Mouse (Mus musculus) heart, embryonic 13.5 days (tissue): Measurements from ENCODE around the gene Cdc73. TPM values are rescaled to one million over a fixed set of nuclear protein-coding genes. Genes with fewer than 3 reads are reported as not detected.
"Not testable (repeated sequence)": the region's sequence is repeated elsewhere in the genome, so short reads cannot be mapped to it uniquely, and the experiment has no call there.

Experiments used
- ATAC-seq: fragments of 200-750 bp; cut with Nextera tagmentation; 2 replicates; pipeline ENCODE4 v1.8.0; 2017; ENCODE audit warnings: moderate TSS enrichment; ENCODE audit not compliant: insufficient number of reproducible peaks, low FRiP score, low TSS enrichment; ENCODE audit errors: extremely low read depth
- H3K27ac ChIP-seq: fragments of 300-500 bp; sonication (generic); replicated peaks from 2 replicates; pipeline ENCODE4 v1.5.1; 2015; ENCODE audit warnings: moderate library complexity, mild to moderate bottlenecking, inconsistent platforms
- H3K27me3 ChIP-seq: fragments of 300-500 bp; sonication (generic); replicated peaks from 2 replicates; pipeline ENCODE4 v1.6.1; 2015; ENCODE audit warnings: mild to moderate bottlenecking, inconsistent platforms
- H3K36me3 ChIP-seq: fragments of 300-500 bp; sonication (generic); 2 replicates; pipeline ENCODE4 v1.6.1; 2015; ENCODE audit warnings: mild to moderate bottlenecking, inconsistent platforms
- H3K4me1 ChIP-seq: fragments of 300-500 bp; sonication (generic); 2 replicates; pipeline ENCODE4 v1.6.1; 2015; ENCODE audit warnings: inconsistent platforms
- H3K4me2 ChIP-seq: fragments of 300-500 bp; sonication (generic); 2 replicates; pipeline ENCODE4 v1.6.1; 2015; ENCODE audit warnings: inconsistent platforms, mild to moderate bottlenecking, moderate library complexity
- H3K4me3 ChIP-seq: fragments of 300-500 bp; sonication (generic); 2 replicates; pipeline ENCODE4 v1.5.1; 2015; ENCODE audit warnings: moderate library complexity, mild to moderate bottlenecking, inconsistent platforms
- H3K9ac ChIP-seq: fragments of 300-500 bp; sonication (generic); 2 replicates; pipeline ENCODE4 v1.6.1; 2015; ENCODE audit warnings: inconsistent platforms, mild to moderate bottlenecking, moderate library complexity
- H3K9me3 ChIP-seq: fragments of 300-500 bp; sonication (generic); 2 replicates; pipeline ENCODE4 v1.6.1; 2016; ENCODE audit warnings: inconsistent platforms
- WGBS: fragments of 180-500 bp; shearing (Covaris S2); methylation state at CpG from one replicate; pipeline ENCODE4 v1.1.7; 2015; ENCODE audit warnings: mixed read lengths; 5-methylcytosine and 5-hydroxymethylcytosine counted together
- polyA plus RNA-seq: library from polyadenylated mRNA; unstranded; fragments of >200 nt; fragmentation: Nextera tagmentation; extraction: Ambion mirVana; gene quantifications from 2 replicates; pipeline ENCODE4 v1.2.1, GENCODE M21; 2015

The Cdc73 gene
- polyA plus RNA-seq, 1 experiment from 2014 or later: 16.7 TPM

- H3K4me3 ChIP-seq, H3K9ac ChIP-seq, H3K9me3 ChIP-seq, H3K27me3 ChIP-seq, ATAC-seq, H3K4me1 ChIP-seq, H3K27ac ChIP-seq, H3K4me2 ChIP-seq: not testable (repeated sequence)
- WGBS: 91% methylated on average over 4 of the region's 4 CpGs
- H3K36me3 ChIP-seq: peaks cover 57% of the 10 kb centered on the region
These were observed 37.9 kb downstream of the Cdc73 start for GRCm38 (mm10) chr1:143664786-143665185.

- Histone ChIP-seq H3K36me3 (peaks cover 47% of the 10 kb centered on the region), H3K27ac (no peak overlapping the region), H3K9me3 (no peaks in the 10 kb centered on the region), H3K4me1 (peaks cover 4% of the 10 kb centered on the region), H3K9ac (no peak overlapping the region), H3K27me3 (no peaks in the 10 kb centered on the region), H3K4me2 (no peak overlapping the region), H3K4me3 (no peak overlapping the region)
- ATAC-seq: no peak
- 94% methylated on average over 2 of the region's 2 CpGs for WGBS
These were observed 39.5 kb downstream of the Cdc73 start for GRCm38 (mm10) chr1:143663197-143663596.

- Histone ChIP-seq H3K9me3 (no peaks in the 10 kb centered on the region), H3K4me2 (no peak overlapping the region), H3K4me1 (no peaks in the 10 kb centered on the region), H3K27me3 (no peaks in the 10 kb centered on the region), H3K9ac (no peak overlapping the region), H3K4me3 (no peak overlapping the region), H3K27ac (no peak overlapping the region), H3K36me3 (peaks cover 17% of the 10 kb centered on the region)
- ATAC-seq: no peak
- WGBS: 87% methylated on average over 3 of the region's 3 CpGs
These were observed 49.0 kb downstream of the Cdc73 start for GRCm38 (mm10) chr1:143653646-143654045.

- peaks cover 21% of the 10 kb centered on the region for H3K36me3 ChIP-seq
- no peak overlapping the region for H3K27ac ChIP-seq
- no peaks in the 10 kb centered on the region for H3K27me3 ChIP-seq
- 91% methylated on average over 2 of the region's 2 CpGs for WGBS
- no peaks in the 10 kb centered on the region for H3K4me1 ChIP-seq
- no peak overlapping the region for H3K4me2 ChIP-seq
- H3K9me3 ChIP-seq: no peaks in the 10 kb centered on the region
- ATAC-seq: no peak
- H3K4me3 ChIP-seq: no peak overlapping the region
- H3K9ac ChIP-seq: no peak overlapping the region
These were observed 52.4 kb downstream of the Cdc73 start for GRCm38 (mm10) chr1:143650317-143650716.

GRCm38 (mm10) chr1:143646219-143646618 is 56.5 kb downstream of the Cdc73 start:
- ATAC-seq: no peak
- 81% methylated on average over 4 of the region's 4 CpGs for WGBS
- Histone ChIP-seq H3K9me3 (no peaks in the 10 kb centered on the region), H3K4me1 (no peaks in the 10 kb centered on the region; the same call in 1 of the 2 replicates), H3K4me2 (no peak overlapping the region), H3K36me3 (peaks cover 11% of the 10 kb centered on the region), H3K9ac (no peak overlapping the region), H3K4me3 (no peak overlapping the region), H3K27ac (no peak overlapping the region), H3K27me3 (no peaks in the 10 kb centered on the region)

GRCm38 (mm10) chr1:143645386-143645785 is 57.3 kb downstream of the Cdc73 start:
- no peak overlapping the region for H3K9ac ChIP-seq
- H3K4me2 ChIP-seq: no peak overlapping the region
- no peaks in the 10 kb centered on the region for H3K9me3 ChIP-seq
- 69% methylated on average over 4 of the region's 4 CpGs for WGBS
- H3K36me3 ChIP-seq: peaks cover 7% of the 10 kb centered on the region
- no peak for ATAC-seq
- H3K27ac ChIP-seq: no peak overlapping the region
- peaks cover 3% of the 10 kb centered on the region; the same call in 1 of the 2 replicates for H3K4me1 ChIP-seq
- no peak overlapping the region for H3K4me3 ChIP-seq
- no peaks in the 10 kb centered on the region for H3K27me3 ChIP-seq

GRCm38 (mm10) chr1:143644221-143644620 is 58.5 kb downstream of the Cdc73 start:
- WGBS: 98% methylated on average over 2 of the region's 2 CpGs
- no peaks in the 10 kb centered on the region for H3K27me3 ChIP-seq

GRCm38 (mm10) chr1:143640650-143641407 is 61.9 kb downstream of the Cdc73 start, which contains the start of gene B3galt2:
TSS of gene B3galt2 (plus strand) at chr1:143640664.
- H3K4me2 ChIP-seq: peak within 1 kb of the TSS; percentile 42
- H3K4me1 ChIP-seq: peaks cover 3% of the 10 kb centered on the region; the same call in 1 of the 2 replicates
- WGBS: 73% methylated on average over 15 of the region's 15 CpGs
- H3K9me3 ChIP-seq: no peaks in the 10 kb centered on the region
- H3K9ac ChIP-seq: 0 out of 2 replicates have a peak within 1 kb of the TSS, but pooled peaks have one; percentile 33
- ATAC-seq: no peak
- H3K4me3 ChIP-seq: peak within 1 kb of the TSS; percentile 23
- no peaks in the 10 kb centered on the region for H3K27me3 ChIP-seq
- peak within 1 kb of the TSS; percentile 37 for H3K27ac ChIP-seq
- H3K36me3 ChIP-seq: no peaks in the 10 kb centered on the region; the same call in 1 of the 2 replicates

More at GRCm38 (mm10) chr1:143644221-143644620, 58.5 kb downstream of the Cdc73 start:
- Histone ChIP-seq H3K27ac (no peak overlapping the region), H3K4me1 (peaks cover 3% of the 10 kb centered on the region; the same call in 1 of the 2 replicates), H3K36me3 (peaks cover 3% of the 10 kb centered on the region; the same call in 1 of the 2 replicates), H3K9ac (no peak overlapping the region), H3K4me2 (no peak overlapping the region), H3K9me3 (no peaks in the 10 kb centered on the region), H3K4me3 (no peak overlapping the region)
- ATAC-seq: no peak

- WGBS: 77% methylated on average over 2 of the region's 2 CpGs
- H3K4me3 ChIP-seq: no peak overlapping the region
- peaks cover 2% of the 10 kb centered on the region; the same call in 1 of the 2 replicates for H3K36me3 ChIP-seq
- H3K9ac ChIP-seq: no peak overlapping the region
- no peaks in the 10 kb centered on the region for H3K9me3 ChIP-seq
- no peak for ATAC-seq
- no peak overlapping the region for H3K27ac ChIP-seq
- no peaks in the 10 kb centered on the region for H3K4me1 ChIP-seq
- no peaks in the 10 kb centered on the region for H3K27me3 ChIP-seq
- H3K4me2 ChIP-seq: no peak overlapping the region
These were observed 69.7 kb downstream of the Cdc73 start for GRCm38 (mm10) chr1:143632854-143633587.

- Histone ChIP-seq H3K27ac (no peak overlapping the region), H3K27me3 (no peaks in the 10 kb centered on the region), H3K36me3 (peaks cover 2% of the 10 kb centered on the region; the same call in 1 of the 2 replicates), H3K4me3 (no peak overlapping the region), H3K4me2 (no peak overlapping the region), H3K9ac (no peak overlapping the region), H3K4me1 (no peaks in the 10 kb centered on the region), H3K9me3 (no peaks in the 10 kb centered on the region)
- ATAC-seq: no peak
- WGBS: 74% methylated on average over 1 of the region's 1 CpGs
These were observed 70.3 kb downstream of the Cdc73 start for GRCm38 (mm10) chr1:143632361-143632760.

GRCm38 (mm10) chr1:143631337-143631736 is 71.4 kb downstream of the Cdc73 start:
- Histone ChIP-seq H3K27ac (no peak overlapping the region), H3K4me1 (no peaks in the 10 kb centered on the region), H3K4me2 (no peak overlapping the region), H3K36me3 (peaks cover 12% of the 10 kb centered on the region), H3K4me3 (no peak overlapping the region), H3K9ac (no peak overlapping the region), H3K9me3 (no peaks in the 10 kb centered on the region), H3K27me3 (no peaks in the 10 kb centered on the region)
- 85% methylated on average over 7 of the region's 7 CpGs for whole genome bisulfite sequencing
- no peak for ATAC-seq
